Mouse (Mus musculus) urinary bladder, postnatal 10 days (tissue): ENCODE data around the gene Sh3pxd2a.

Experiments used
- DNase-seq: peaks from one replicate; pipeline ENCODE4 v3.0.0; 2022; ENCODE audit warnings: low spot score

Gene Sh3pxd2a

GRCm38 (mm10) chr19:47230082-47230481 lies 234.1 kb downstream of the Sh3pxd2a start:
- no peak for DNase-seq

- DNase-seq, result no peak
These were observed 234.7 kb downstream of the Sh3pxd2a start for GRCm38 (mm10) chr19:47229461-47229860.

GRCm38 (mm10) chr19:47228725-47229252 lies 235.4 kb downstream of the Sh3pxd2a start:
- peak; percentile 42 for DNase-seq

- DNase-seq, result no peak
These were observed 238.4 kb downstream of the Sh3pxd2a start for GRCm38 (mm10) chr19:47225791-47226190.

GRCm38 (mm10) chr19:47224743-47225142 lies 239.5 kb downstream of the Sh3pxd2a start:
- no peak for DNase-seq

- no peak for DNase-seq
These were observed 241.2 kb downstream of the Sh3pxd2a start for GRCm38 (mm10) chr19:47222841-47223557.

GRCm38 (mm10) chr19:47222154-47222840 lies 241.9 kb downstream of the Sh3pxd2a start:
- DNase-seq, result no peak

- DNase-seq, result no peak
These were observed 242.6 kb downstream of the Sh3pxd2a start for GRCm38 (mm10) chr19:47221500-47222153.

- DNase-seq, result no peak
These were observed 243.2 kb downstream of the Sh3pxd2a start for GRCm38 (mm10) chr19:47221006-47221405.

- no peak for DNase-seq
These were observed 244.0 kb downstream of the Sh3pxd2a start for GRCm38 (mm10) chr19:47220232-47220631.

- DNase-seq, result no peak
These were observed 244.6 kb downstream of the Sh3pxd2a start for GRCm38 (mm10) chr19:47219622-47220021.

- no peak for DNase-seq
These were observed 247.4 kb downstream of the Sh3pxd2a start for GRCm38 (mm10) chr19:47216766-47217165.

- no peak for DNase-seq
These were observed 250.7 kb downstream of the Sh3pxd2a start for GRCm38 (mm10) chr19:47213470-47213869.

GRCm38 (mm10) chr19:47212401-47212800 lies 251.8 kb downstream of the Sh3pxd2a start:
- DNase-seq, result no peak

GRCm38 (mm10) chr19:47211609-47212312 lies 252.4 kb downstream of the Sh3pxd2a start:
- DNase-seq, result no peak

- no peak for DNase-seq
These were observed 253.8 kb downstream of the Sh3pxd2a start for GRCm38 (mm10) chr19:47210432-47210831.
